Mouse (Mus musculus) embryonic facial prominence, embryonic 11.5 days (tissue): ENCODE measurements at regions not wholly inside any gene's neighbourhood (a gene's known extent, or its start where the extent isn't known, plus 50 kb on each side); places are given as distances from the start of the nearest gene placed in this dataset.

ENCODE experiments used
- ATAC-seq: fragments of 200-750 bp; cut with Nextera tagmentation; replicated peaks from 2 replicates; pipeline ENCODE4 v1.8.0; 2017; ENCODE audit warnings: low read depth; ENCODE audit not compliant: insufficient number of reproducible peaks, low FRiP score, low TSS enrichment
- DNase-seq: peaks from one replicate; pipeline ENCODE4 v3.0.0-alpha.2; 2015; ENCODE audit warnings: low spot score
- H3K27ac ChIP-seq: fragments of 300-500 bp; sonication (generic); replicated peaks from 2 replicates; pipeline ENCODE4 v1.5.1; 2014; ENCODE audit warnings: mild to moderate bottlenecking, low read depth, low read length, control low read depth
- H3K27me3 ChIP-seq: fragments of 300-500 bp; sonication (generic); 2 replicates; pipeline ENCODE4 v1.6.1; 2014; ENCODE audit warnings: mild to moderate bottlenecking, low read length, moderate library complexity, mixed read lengths; ENCODE audit not compliant: control insufficient read depth, insufficient read depth
- H3K36me3 ChIP-seq: fragments of 300-500 bp; sonication (generic); replicated peaks from 2 replicates; pipeline ENCODE4 v1.6.1; 2014; ENCODE audit warnings: low read depth, mild to moderate bottlenecking, low read length, moderate library complexity, mixed read lengths; ENCODE audit not compliant: control insufficient read depth, insufficient read depth
- H3K4me1 ChIP-seq: fragments of 300-500 bp; sonication (generic); 2 replicates; pipeline ENCODE4 v1.6.1; 2014; ENCODE audit warnings: low read length, mixed read lengths; ENCODE audit not compliant: control insufficient read depth, insufficient read depth
- H3K4me2 ChIP-seq: fragments of 300-500 bp; sonication (generic); 2 replicates; pipeline ENCODE4 v1.6.1; 2014; ENCODE audit warnings: low read depth, mild to moderate bottlenecking, control low read depth, low read length, moderate library complexity
- H3K4me3 ChIP-seq: fragments of 300-500 bp; sonication (generic); 2 replicates; pipeline ENCODE4 v1.5.1; 2014; ENCODE audit warnings: low read depth, low read length, control low read depth
- H3K9ac ChIP-seq: fragments of 300-500 bp; sonication (generic); replicated peaks from 2 replicates; pipeline ENCODE4 v1.6.1; 2014; ENCODE audit warnings: mild to moderate bottlenecking, control low read depth, low read length
- H3K9me3 ChIP-seq: fragments of 300-500 bp; sonication (generic); replicated peaks from 2 replicates; pipeline ENCODE4 v1.6.1; 2016; ENCODE audit warnings: mild to moderate bottlenecking, low read length, inconsistent platforms, mixed read lengths; ENCODE audit not compliant: control insufficient read depth
- WGBS: fragments of 180-500 bp; shearing (Covaris S2); extraction: QIAGEN DNeasy Blood & Tissue Kit; methylation state at CpG from one replicate; pipeline ENCODE4 v1.1.7; 2014; 5-methylcytosine and 5-hydroxymethylcytosine counted together

DNA sequence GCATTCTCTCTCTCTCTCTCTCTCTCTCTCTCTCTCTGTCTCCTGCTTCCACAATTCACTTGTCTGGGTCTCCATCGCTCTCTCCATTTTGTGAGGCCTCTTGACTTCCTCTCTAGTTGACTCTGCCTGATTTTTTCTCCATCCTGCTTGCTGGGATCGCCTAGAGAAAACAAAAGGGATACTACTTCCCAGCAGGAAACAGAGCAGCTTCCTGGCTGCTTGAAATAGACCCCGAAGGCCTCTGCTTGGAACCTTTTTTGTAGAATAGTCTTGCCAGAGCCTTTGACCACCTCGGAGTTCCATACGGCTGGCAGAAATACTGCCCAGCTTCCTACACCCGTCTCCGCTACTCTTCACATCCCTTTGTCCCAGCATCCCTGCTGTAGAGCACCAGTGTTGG is 210.7 kb downstream of the Zfp36l1 start:
- H3K9ac ChIP-seq: no peak overlapping the region
- H3K4me2 ChIP-seq: no peak overlapping the region
- H3K9me3 ChIP-seq: no peaks in the 10 kb centered on the region
- ATAC-seq (no peak), DNase-seq (no peak)
- no peaks in the 10 kb centered on the region for H3K36me3 ChIP-seq
- no peaks in the 10 kb centered on the region for H3K27me3 ChIP-seq
- H3K4me3 ChIP-seq: no peak overlapping the region
- WGBS: 55% methylated on average over 7 of the region's 7 CpGs
- H3K27ac ChIP-seq: no peak overlapping the region; the same call in 1 of the 2 replicates
- peaks cover 4% of the 10 kb centered on the region; the same call in 1 of the 2 replicates for H3K4me1 ChIP-seq

DNA sequence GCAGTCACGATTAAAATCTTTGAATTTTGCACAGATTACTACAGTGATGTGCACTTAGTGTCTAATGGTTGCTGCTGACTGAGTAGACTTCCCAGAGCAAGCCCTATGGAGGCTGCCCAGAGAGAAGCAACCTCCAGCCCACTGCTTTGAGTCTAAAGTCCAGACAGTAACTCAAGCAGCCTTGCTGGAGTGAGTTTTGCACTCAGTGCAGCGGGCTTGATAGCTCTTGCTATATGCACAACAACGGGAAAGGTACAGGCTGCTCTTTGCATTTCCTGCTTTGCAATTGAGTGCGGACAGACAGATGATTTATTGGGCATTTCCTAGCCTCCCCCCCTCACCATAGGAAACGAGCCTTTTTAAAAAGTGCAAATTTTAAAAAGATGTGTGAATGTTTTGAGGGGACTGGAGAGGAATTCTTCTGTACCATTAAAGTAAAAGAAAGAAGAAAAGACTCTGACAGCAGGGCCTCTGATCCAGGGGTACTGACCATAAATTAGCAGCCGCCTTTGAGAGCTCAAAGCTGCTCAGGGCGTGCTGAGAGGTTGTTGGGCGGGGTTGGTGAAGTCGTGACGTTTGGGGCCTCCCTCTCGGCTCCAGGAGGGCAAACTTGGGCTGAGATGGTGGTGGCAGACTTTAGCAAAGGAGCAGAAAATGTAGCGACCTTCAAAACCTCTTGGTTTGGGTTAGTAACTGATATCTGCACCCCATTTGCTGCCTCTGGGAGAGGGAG is 214.4 kb downstream of the Zfp36l1 start:
- Histone ChIP-seq H3K27ac (0 out of 2 replicates have a peak overlapping the region, but pooled peaks have one; percentile 38), H3K4me1 (peaks cover 3% of the 10 kb centered on the region), H3K4me3 (no peak overlapping the region), H3K27me3 (no peaks in the 10 kb centered on the region), H3K9ac (no peak overlapping the region), H3K9me3 (no peaks in the 10 kb centered on the region), H3K4me2 (no peak overlapping the region), H3K36me3 (no peaks in the 10 kb centered on the region)
- ATAC-seq: no peak
- WGBS: 29% methylated on average over 12 of the region's 12 CpGs
- peak; percentile 46 for DNase-seq

- H3K4me1 ChIP-seq: peaks cover 5% of the 10 kb centered on the region; the same call in 1 of the 2 replicates
- H3K4me3 ChIP-seq: no peak overlapping the region
- H3K9me3 ChIP-seq: no peaks in the 10 kb centered on the region
- peak overlapping the region; percentile 63; the same call in 1 of the 2 replicates for H3K27ac ChIP-seq
- H3K4me2 ChIP-seq: no peak overlapping the region
- 15% methylated on average over 6 of the region's 6 CpGs for WGBS
- H3K36me3 ChIP-seq: no peaks in the 10 kb centered on the region
- no peak overlapping the region; the same call in 1 of the 2 replicates for H3K9ac ChIP-seq
- ATAC-seq (peak; percentile 50), DNase-seq (peak; percentile 61)
- no peaks in the 10 kb centered on the region for H3K27me3 ChIP-seq
Measured at GRCm38 (mm10) chr12:79895975-79896374, 216.8 kb downstream of the Zfp36l1 start.

DNA sequence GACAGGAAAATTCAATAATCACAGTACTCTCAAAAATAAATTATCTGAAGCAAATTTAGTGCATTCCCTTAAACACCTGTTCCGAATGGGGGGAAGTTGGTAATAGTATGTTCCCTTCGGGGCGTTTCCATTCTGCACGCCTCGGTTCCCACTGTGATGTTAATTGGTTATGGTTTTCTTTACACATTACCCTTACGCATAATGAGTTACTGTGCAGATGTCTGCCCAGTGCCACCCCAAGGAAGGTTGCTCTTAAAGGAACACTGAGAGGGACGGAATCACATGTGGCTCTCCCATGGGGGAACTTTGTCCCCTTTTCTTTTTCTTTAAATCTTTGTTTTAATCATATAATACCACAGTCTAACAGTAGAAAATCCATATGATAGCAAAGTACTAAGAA is 217.5 kb downstream of the Zfp36l1 start:
- 46% methylated on average over 7 of the region's 7 CpGs for WGBS
- Histone ChIP-seq H3K27me3 (no peaks in the 10 kb centered on the region), H3K4me3 (no peak overlapping the region), H3K9me3 (no peaks in the 10 kb centered on the region), H3K4me1 (peaks cover 8% of the 10 kb centered on the region), H3K9ac (no peak overlapping the region), H3K27ac (no peak overlapping the region), H3K4me2 (no peak overlapping the region), H3K36me3 (no peaks in the 10 kb centered on the region)
- DNase-seq (no peak), ATAC-seq (no peak)

DNA sequence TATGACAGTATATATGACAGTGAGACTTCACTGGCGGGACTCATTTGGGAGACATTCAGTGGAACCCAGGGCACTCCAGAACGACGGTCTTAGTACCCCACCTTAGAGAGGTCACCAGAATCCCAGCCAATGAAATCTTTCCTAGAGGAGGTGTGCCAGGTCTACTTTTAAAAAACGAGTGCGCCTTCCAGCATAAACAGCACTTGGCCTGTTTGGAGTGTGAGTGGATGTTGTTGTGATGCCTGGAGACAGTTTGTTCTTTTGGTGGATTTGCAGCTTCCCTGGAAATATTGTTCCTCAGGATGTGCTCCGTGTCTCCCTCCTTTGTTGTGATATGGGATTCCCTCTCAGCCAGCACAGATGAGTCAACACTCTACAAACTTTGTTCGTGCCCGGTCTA is 219.9 kb downstream of the Zfp36l1 start:
- DNase-seq (no peak), ATAC-seq (no peak)
- no peak overlapping the region for H3K9ac ChIP-seq
- no peaks in the 10 kb centered on the region for H3K36me3 ChIP-seq
- H3K27ac ChIP-seq: no peak overlapping the region
- H3K4me1 ChIP-seq: peaks cover 8% of the 10 kb centered on the region
- H3K4me3 ChIP-seq: no peak overlapping the region
- WGBS: 94% methylated on average over 8 of the region's 8 CpGs
- H3K9me3 ChIP-seq: no peaks in the 10 kb centered on the region
- no peaks in the 10 kb centered on the region for H3K27me3 ChIP-seq
- no peak overlapping the region for H3K4me2 ChIP-seq

DNA sequence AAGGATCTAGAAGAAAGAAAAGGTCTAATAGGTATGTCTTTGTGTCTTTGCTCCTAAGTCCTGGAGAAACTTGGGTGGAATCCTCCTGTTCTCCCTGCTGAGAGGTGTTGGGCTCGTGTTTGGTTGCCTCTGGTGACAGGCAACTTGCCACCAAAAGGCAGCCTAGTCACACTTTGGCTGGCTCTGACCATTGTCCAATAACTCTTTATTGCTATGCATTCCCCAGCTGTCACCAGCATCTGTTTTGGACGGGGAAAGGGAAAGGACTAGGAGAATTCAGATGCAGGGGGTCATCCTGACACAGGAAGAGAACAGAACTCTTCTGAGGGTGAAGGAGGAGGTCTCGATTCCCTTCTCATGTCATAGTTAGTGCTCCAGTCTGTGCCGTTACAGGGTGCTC is 220.9 kb downstream of the Zfp36l1 start:
- no peak for DNase-seq

GRCm38 (mm10) chr12:79890887-79891286 is 221.9 kb downstream of the Zfp36l1 start:
- WGBS: 14% methylated on average over 4 of the region's 4 CpGs
- Histone ChIP-seq H3K4me2 (no peak overlapping the region), H3K4me1 (peaks cover 7% of the 10 kb centered on the region), H3K27me3 (no peaks in the 10 kb centered on the region), H3K9me3 (no peaks in the 10 kb centered on the region), H3K27ac (0 out of 2 replicates have a peak overlapping the region, but pooled peaks have one; percentile 41), H3K9ac (peak overlapping the region; percentile 10; the same call in 1 of the 2 replicates), H3K4me3 (no peak overlapping the region), H3K36me3 (no peaks in the 10 kb centered on the region)
- ATAC-seq: peak; percentile 64; the same call in 1 of the 2 replicates
- DNase-seq: peak; percentile 70

More for the DNA sequence above, 220.9 kb downstream of the Zfp36l1 start:
- Histone ChIP-seq H3K9me3 (no peaks in the 10 kb centered on the region), H3K27me3 (no peaks in the 10 kb centered on the region), H3K4me3 (no peak overlapping the region), H3K9ac (no peak overlapping the region), H3K4me2 (no peak overlapping the region), H3K27ac (no peak overlapping the region), H3K36me3 (no peaks in the 10 kb centered on the region), H3K4me1 (peaks cover 8% of the 10 kb centered on the region)
- no peak for ATAC-seq
- WGBS: 88% methylated on average over 4 of the region's 4 CpGs

DNA sequence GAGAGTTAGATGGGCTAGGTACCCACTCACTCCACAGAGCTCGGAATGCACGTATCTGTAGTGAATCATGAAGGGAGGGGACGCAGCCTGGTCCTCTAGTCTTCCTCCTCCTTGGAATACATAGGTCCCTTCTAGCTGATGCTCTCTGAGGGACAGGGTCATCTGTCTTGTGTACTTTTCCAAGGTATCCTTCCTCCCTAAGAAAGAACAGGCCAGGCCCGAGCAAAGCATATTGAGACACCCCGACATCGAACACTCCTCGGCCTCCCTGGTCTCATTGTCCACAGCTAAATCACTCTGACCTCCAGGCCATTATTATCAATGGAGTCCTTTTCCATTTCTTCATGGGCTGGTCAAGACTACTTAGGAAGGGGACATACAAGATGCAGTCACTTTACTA is 222.5 kb downstream of the Zfp36l1 start:
- DNase-seq (no peak), ATAC-seq (no peak)
- H3K9me3 ChIP-seq: no peaks in the 10 kb centered on the region
- no peak overlapping the region for H3K4me3 ChIP-seq
- 91% methylated on average over 7 of the region's 7 CpGs for WGBS
- no peaks in the 10 kb centered on the region for H3K27me3 ChIP-seq
- no peak overlapping the region for H3K9ac ChIP-seq
- H3K4me2 ChIP-seq: no peak overlapping the region
- H3K36me3 ChIP-seq: no peaks in the 10 kb centered on the region
- no peak overlapping the region for H3K27ac ChIP-seq
- H3K4me1 ChIP-seq: peaks cover 6% of the 10 kb centered on the region
